Mouse (Mus musculus) MEL (cell line): ENCODE measurements at regions not wholly inside any gene's neighbourhood (a gene's known extent, or its start where the extent isn't known, plus 50 kb on each side); places are given as distances from the start of the nearest gene placed in this dataset.

Experiments
- DNase-seq: peaks from one replicate; pipeline ENCODE4 v3.0.0; 2011; ENCODE audit warnings: low read depth, low spot score
- H3K27ac ChIP-seq: 2 replicates; pipeline ENCODE4 v1.5.1; 2012; ENCODE audit warnings: low read depth, mild to moderate bottlenecking, control low read depth, low read length, moderate library complexity; ENCODE audit not compliant: control insufficient read depth
- H3K27me3 ChIP-seq, 2 experiments: fragments of 150-350 bp in 1 of 2; sonication (generic) in 1 of 2; 2 replicates each; pipeline ENCODE4 v1.6.1; 2012; ENCODE audit warnings: low read length in 2 of 2, mild to moderate bottlenecking in 2 of 2, improper control_type of control experiment in 1 of 2, moderate library complexity in 1 of 2; ENCODE audit not compliant: insufficient read depth in 2 of 2, control insufficient read depth in 1 of 2
- H3K36me3 ChIP-seq, 2 experiments: 2 replicates each; pipeline ENCODE4 v1.6.1; 2012 to 2014; ENCODE audit warnings: low read length in 2 of 2, improper control_type of control experiment in 1 of 2, inconsistent platforms in 1 of 2, mild to moderate bottlenecking in 1 of 2; ENCODE audit not compliant: insufficient read depth in 2 of 2, control insufficient read depth in 1 of 2
- H3K4me1 ChIP-seq, 2 experiments: fragments of 150-350 bp in 1 of 2; sonication (generic) in 1 of 2; 2 replicates each; pipeline ENCODE4 v1.6.1; 2012; ENCODE audit warnings: low read length in 2 of 2, improper control_type of control experiment in 1 of 2, mild to moderate bottlenecking in 1 of 2; ENCODE audit not compliant: insufficient read depth in 2 of 2, control insufficient read depth in 1 of 2
- H3K4me3 ChIP-seq, 2 experiments: fragments of 150-350 bp in 1 of 2; sonication (generic) in 1 of 2; 2 replicates each; pipeline ENCODE4 v1.5.1; 2012; ENCODE audit warnings: low read depth in 2 of 2, low read length in 2 of 2, mild to moderate bottlenecking in 2 of 2, moderate library complexity in 2 of 2, control low read depth in 1 of 2, improper control_type of control experiment in 1 of 2; ENCODE audit not compliant: control insufficient read depth in 1 of 2, insufficient read depth in 1 of 2
- H3K79me2 ChIP-seq: 2 replicates; pipeline ENCODE4 v1.6.1; 2012; ENCODE audit warnings: mild to moderate bottlenecking, low read length, moderate library complexity; ENCODE audit not compliant: control insufficient read depth, poor library complexity, insufficient read depth
- H3K9ac ChIP-seq: 2 replicates; pipeline ENCODE4 v1.6.1; 2012; ENCODE audit warnings: low read depth, mild to moderate bottlenecking, control low read depth, low read length, moderate library complexity; ENCODE audit not compliant: control insufficient read depth, poor library complexity, severe bottlenecking
- H3K9me3 ChIP-seq: fragments of 150-350 bp; sonication (generic); replicated peaks from 2 replicates; pipeline ENCODE4 v1.6.1; 2012; ENCODE audit warnings: mild to moderate bottlenecking, low read length, improper control_type of control experiment, moderate library complexity; ENCODE audit not compliant: insufficient read depth
- BHLHE40 ChIP-seq: IDR thresholded peaks from 2 replicates; pipeline ENCODE4 v1.6.1; 2012; ENCODE audit warnings: low read depth, mild to moderate bottlenecking, inconsistent platforms, low read length, improper control_type of control experiment, borderline replicate concordance
- CHD1 ChIP-seq: IDR thresholded peaks from 2 replicates; pipeline ENCODE4 v1.6.1; 2012; ENCODE audit warnings: low read depth, mild to moderate bottlenecking, inconsistent platforms, low read length, improper control_type of control experiment
- CHD2 ChIP-seq: IDR thresholded peaks from 2 replicates; pipeline ENCODE4 v1.6.1; 2011; ENCODE audit warnings: low read length, improper control_type of control experiment
- E2F4 ChIP-seq: IDR thresholded peaks from 2 replicates; pipeline ENCODE4 v1.6.1; 2011; ENCODE audit warnings: low read depth, low read length, improper control_type of control experiment, borderline replicate concordance
- ETS1 ChIP-seq: IDR thresholded peaks from 2 replicates; pipeline ENCODE4 v1.6.1; 2012; ENCODE audit warnings: low read depth, mild to moderate bottlenecking, inconsistent platforms, low read length, improper control_type of control experiment, moderate library complexity
- GABPA ChIP-seq: IDR thresholded peaks from 2 replicates; pipeline ENCODE4 v1.6.1; 2012; ENCODE audit warnings: low read depth, mild to moderate bottlenecking, inconsistent platforms, low read length, improper control_type of control experiment, moderate library complexity
- JUND ChIP-seq: IDR thresholded peaks from 2 replicates; pipeline ENCODE4 v1.6.1; 2011; ENCODE audit warnings: low read depth, mild to moderate bottlenecking, improper control_type of control experiment, low read length
- KAT2A ChIP-seq: conservative IDR thresholded peaks from 2 replicates; pipeline ENCODE4 v1.6.1; 2012; ENCODE audit warnings: low read depth, low read length, improper control_type of control experiment, inconsistent platforms
- MAX ChIP-seq: IDR thresholded peaks from 2 replicates; pipeline ENCODE4 v1.6.1; 2011; ENCODE audit warnings: low read length, improper control_type of control experiment
- MEF2A ChIP-seq: IDR thresholded peaks from 2 replicates; pipeline ENCODE4 v1.6.1; 2014; ENCODE audit warnings: low read depth, mild to moderate bottlenecking, inconsistent platforms, low read length, improper control_type of control experiment; ENCODE audit not compliant: poor library complexity, insufficient replicate concordance, severe bottlenecking; ENCODE audit errors: extremely low read depth
- MXI1 ChIP-seq: IDR thresholded peaks from 2 replicates; pipeline ENCODE4 v1.6.1; 2011; ENCODE audit warnings: mild to moderate bottlenecking, low read depth, low read length, improper control_type of control experiment
- MYB ChIP-seq: IDR thresholded peaks from 2 replicates; pipeline ENCODE4 v1.6.1; 2011; ENCODE audit warnings: mild to moderate bottlenecking, low read depth, low read length, improper control_type of control experiment
- NRF1 ChIP-seq: IDR thresholded peaks from 2 replicates; pipeline ENCODE4 v1.6.1; 2014; ENCODE audit warnings: low read depth, mild to moderate bottlenecking, inconsistent platforms, low read length, improper control_type of control experiment, moderate library complexity; ENCODE audit not compliant: poor library complexity, insufficient read depth, severe bottlenecking
- POLR2A ChIP-seq, 2 experiments: IDR thresholded peaks; 2 replicates each; pipeline ENCODE4 v1.6.1; 2011 to 2012; ENCODE audit warnings: low read length in 2 of 2, mild to moderate bottlenecking in 2 of 2, control low read depth in 1 of 2, improper control_type of control experiment in 1 of 2, low read depth in 1 of 2, moderate library complexity in 1 of 2; ENCODE audit not compliant: control insufficient read depth in 1 of 2, insufficient read depth in 1 of 2, poor library complexity in 1 of 2
- POLR2AphosphoS2 ChIP-seq: IDR thresholded peaks from 2 replicates; pipeline ENCODE4 v1.6.1; 2011; ENCODE audit warnings: low read length, improper control_type of control experiment
- RAD21 ChIP-seq: IDR thresholded peaks from 2 replicates; pipeline ENCODE4 v1.6.1; 2011; ENCODE audit warnings: mild to moderate bottlenecking, low read depth, low read length, improper control_type of control experiment
- RCOR1 ChIP-seq: IDR thresholded peaks from 2 replicates; pipeline ENCODE4 v1.6.1; 2012; ENCODE audit warnings: low read depth, mild to moderate bottlenecking, inconsistent platforms, low read length, improper control_type of control experiment
- SIN3A ChIP-seq: IDR thresholded peaks from 2 replicates; pipeline ENCODE4 v1.6.1; 2012; ENCODE audit warnings: low read length, improper control_type of control experiment, inconsistent platforms
- SMC3 ChIP-seq: IDR thresholded peaks from 2 replicates; pipeline ENCODE4 v1.6.1; 2011; ENCODE audit warnings: low read depth, low read length, improper control_type of control experiment
- TAL1 ChIP-seq: IDR thresholded peaks from 2 replicates; pipeline ENCODE4 v1.6.1; 2012; ENCODE audit warnings: mild to moderate bottlenecking, inconsistent platforms, low read length, moderate library complexity, mixed read lengths
- TCF12 ChIP-seq: IDR thresholded peaks from 2 replicates; pipeline ENCODE4 v1.6.1; 2014; ENCODE audit warnings: low read depth, mild to moderate bottlenecking, inconsistent platforms, low read length, improper control_type of control experiment, moderate library complexity
- UBTF ChIP-seq: IDR thresholded peaks from 2 replicates; pipeline ENCODE4 v1.6.1; 2012; ENCODE audit warnings: low read depth, mild to moderate bottlenecking, inconsistent platforms, low read length, improper control_type of control experiment, moderate library complexity, borderline replicate concordance; ENCODE audit not compliant: insufficient read depth
- USF2 ChIP-seq, 2 experiments: IDR thresholded peaks; 2 replicates each; pipeline ENCODE4 v1.6.1; 2011 to 2012; ENCODE audit warnings: improper control_type of control experiment in 2 of 2, low read length in 2 of 2, borderline replicate concordance in 1 of 2, inconsistent platforms in 1 of 2, low read depth in 1 of 2, mild to moderate bottlenecking in 1 of 2; ENCODE audit not compliant: insufficient read depth in 1 of 2
- ZKSCAN1 ChIP-seq: IDR thresholded peaks from 2 replicates; pipeline ENCODE4 v1.6.1; 2012; ENCODE audit warnings: low read depth, mild to moderate bottlenecking, inconsistent platforms, low read length, improper control_type of control experiment, moderate library complexity
- ZMIZ1 ChIP-seq: IDR thresholded peaks from 2 replicates; pipeline ENCODE4 v1.6.1; 2012; ENCODE audit warnings: low read depth, mild to moderate bottlenecking, inconsistent platforms, low read length, improper control_type of control experiment, moderate library complexity
- ZNF384 ChIP-seq: IDR thresholded peaks from 2 replicates; pipeline ENCODE4 v1.6.1; 2012; ENCODE audit warnings: low read depth, mild to moderate bottlenecking, inconsistent platforms, low read length, improper control_type of control experiment

GRCm38 (mm10) chr3:9920331-9920730, 167.6 kb upstream of the Gm9833 start:
- TF ChIP-seq E2F4 = no peak
- TF ChIP-seq NRF1 = no peak
- TF ChIP-seq CHD2 = no peak
- no peak for TF ChIP-seq KAT2A
- TF ChIP-seq MXI1 = no peak
- TF ChIP-seq ZMIZ1 = no peak
- TF ChIP-seq JUND = no peak
- no peak for TF ChIP-seq ZKSCAN1
- no peak for TF ChIP-seq ETS1
- TF ChIP-seq BHLHE40 = no peak
- no peak for TF ChIP-seq RAD21
- TF ChIP-seq USF2 (IDR thresholded peaks at IDR 0.05; ENCODE audit: borderline replicate concordance in 1 of 2, insufficient read depth in 1 of 2, low read depth in 1 of 2, low read length in 2 of 2) = no peak
- TF ChIP-seq TAL1 = no peak
- TF ChIP-seq MYB = no peak
- no peak for TF ChIP-seq CHD1
- no peaks in the 10 kb centered on the region for H3K36me3 ChIP-seq
- no peak overlapping the region for H3K4me3 ChIP-seq
- no peaks in the 10 kb centered on the region for H3K4me1 ChIP-seq
- H3K27ac ChIP-seq = no peak overlapping the region
- H3K9ac ChIP-seq = no peak overlapping the region
- H3K79me2 ChIP-seq = no peaks in the 10 kb centered on the region
- no peak for DNase-seq
- no peaks in the 10 kb centered on the region for H3K27me3 ChIP-seq
- no peaks in the 10 kb centered on the region for H3K9me3 ChIP-seq

GRCm38 (mm10) chr3:9921730-9922129, 166.2 kb upstream of the Gm9833 start:
- no peak overlapping the region for H3K27ac ChIP-seq
- no peak for DNase-seq
- TF ChIP-seq GABPA (no peak), KAT2A (no peak), MAX (no peak), TCF12 (no peak), RCOR1 (no peak), ETS1 (no peak), POLR2A (IDR thresholded peaks at IDR 0.05; ENCODE audit: control insufficient read depth in 1 of 2, insufficient read depth in 1 of 2, low read depth in 1 of 2, low read length in 2 of 2, poor library complexity in 1 of 2) (no peak), USF2 (IDR thresholded peaks at IDR 0.05; ENCODE audit: borderline replicate concordance in 1 of 2, insufficient read depth in 1 of 2, low read depth in 1 of 2, low read length in 2 of 2) (no peak), SMC3 (no peak), MXI1 (no peak), MEF2A (no peak), CHD2 (no peak), UBTF (no peak), NRF1 (no peak), E2F4 (no peak), SIN3A (no peak), ZKSCAN1 (no peak), ZNF384 (no peak), POLR2AphosphoS2 (no peak)
- no peaks in the 10 kb centered on the region for H3K36me3 ChIP-seq
- no peak overlapping the region for H3K9ac ChIP-seq
- no peaks in the 10 kb centered on the region for H3K4me1 ChIP-seq
- no peaks in the 10 kb centered on the region for H3K9me3 ChIP-seq
- no peaks in the 10 kb centered on the region for H3K79me2 ChIP-seq
- H3K4me3 ChIP-seq = no peak overlapping the region
- H3K27me3 ChIP-seq = no peaks in the 10 kb centered on the region
